9 mouse cellular contexts compared by ENCODE assay signal in the genomic region with DNA sequence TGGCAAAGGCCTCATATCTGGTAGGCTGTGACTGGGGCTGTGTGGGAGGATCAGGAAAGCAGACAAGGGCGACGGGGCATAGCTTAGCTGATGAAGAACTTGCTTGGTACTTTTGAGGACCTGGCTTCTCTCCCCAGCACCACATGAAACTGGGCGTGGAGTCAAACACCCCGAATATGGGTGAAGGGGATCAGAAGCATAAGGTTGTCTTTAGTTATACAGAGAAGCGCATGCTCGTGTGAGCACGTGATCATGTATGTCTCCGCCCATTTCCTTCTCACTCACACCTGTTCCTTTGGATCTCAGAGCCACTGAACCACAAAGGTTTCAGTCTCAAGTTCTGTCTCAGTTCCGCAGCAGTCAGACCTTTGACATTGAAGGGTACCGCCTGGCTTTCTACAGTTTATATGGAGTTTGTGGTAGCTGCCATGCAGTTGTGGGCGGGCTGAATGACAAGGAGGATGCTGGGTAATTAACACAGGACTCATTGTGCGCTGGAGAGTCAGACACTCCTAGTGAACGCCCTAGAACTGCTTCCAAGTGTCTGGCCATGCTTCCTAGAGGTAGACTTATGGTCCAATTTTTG. TPM values are rescaled to one million over a fixed set of nuclear protein-coding genes. Genes with fewer than 3 reads are reported as not detected.
DNase-seq lines count a peak whose midpoint lies in the region; ATAC-seq and TF ChIP-seq lines count a peak whose summit lies in the region.
"Had no signal": no experiment of that assay in that cellular context is flagged by ENCODE, and none has a peak within 500 bp of the region (broad histone marks: within the 10 kb centered on the region; RNA-seq: fewer than 3 reads in every experiment).

No protein-coding gene starts in this region.

- H3K4me1 ChIP-seq in kidney, embryonic 14.5 days (ENCODE audit: control insufficient read depth, insufficient read depth, low read length) = peaks cover 18% of the 10 kb centered on the region; the same call in 1 of the 2 replicates

- H3K27me3 ChIP-seq in kidney, embryonic 14.5 days (ENCODE audit: control insufficient read depth, insufficient read depth, low read length) = no peaks in the 10 kb centered on the region

- peak; percentile 72 for ATAC-seq in kidney, embryonic 14.5 days (ENCODE audit: low FRiP score, low TSS enrichment)
- peak; percentile 79 for ATAC-seq in neutrophil, adult 5-6 weeks (ENCODE audit: extremely low read depth, insufficient number of reproducible peaks, low FRiP score, poor library complexity, severe bottlenecking)

- WGBS in kidney, embryonic 14.5 days = 43% methylated on average over 13 of the region's 13 CpGs

- no peak overlapping the region; the same call in 1 of the 2 replicates for H3K4me2 ChIP-seq in kidney, embryonic 14.5 days (replicated peaks; ENCODE audit: low read depth, low read length)

- intact Hi-C loops in left cerebral cortex, adult 2 months (cut with DNase I) = no loop called here

- H3K9me3 ChIP-seq in kidney, embryonic 14.5 days (ENCODE audit: control insufficient read depth, low read length) = no peaks in the 10 kb centered on the region

- H3K36me3 ChIP-seq in kidney, embryonic 14.5 days (ENCODE audit: control insufficient read depth, insufficient read depth, low read length) = no peaks in the 10 kb centered on the region

- H3K9ac ChIP-seq in kidney, embryonic 14.5 days (ENCODE audit: low read depth, low read length) = no peak overlapping the region

- TF ChIP-seq CTCF in left cerebral cortex, adult 2 months (IDR thresholded peaks at IDR 0.05) = no peak

- peak overlapping the region; percentile 44; the same call in 1 of the 2 replicates for H3K27ac ChIP-seq in kidney, embryonic 14.5 days (ENCODE audit: low read depth, low read length)
- no peak overlapping the region for H3K27ac ChIP-seq in left cerebral cortex, adult 2 months

- peak; percentile 85 to 88 for DNase-seq in B cell, adult 2 months
- DNase-seq in ES-CJ7 (ENCODE audit: low read depth, low spot score) = peak; percentile 54
- no peak for DNase-seq in layer of hippocampus, adult 11-12 months (ENCODE audit: low spot score)
- DNase-seq in layer of hippocampus, postnatal 14 days (ENCODE audit: low spot score in 2 of 2) = no peak
- DNase-seq in urinary bladder, postnatal 10 days (ENCODE audit: low spot score) = no peak
- no peak for DNase-seq in left cerebral cortex, adult 2 months (ENCODE audit: extremely low spot score in 1 of 2, low spot score in 2 of 2)
- DNase-seq: cerebellum, adult 9-10 months had no signal

- no peak overlapping the region; the same call in 1 of the 2 replicates for H3K4me3 ChIP-seq in kidney, embryonic 14.5 days (ENCODE audit: low read length)
- no peak overlapping the region for H3K4me3 ChIP-seq in left cerebral cortex, adult 2 months

RNA-seq across cellular contexts. Expression of gene Traf1, which starts 1.9 kb away (rescaled TPM):
- 15.9 and 18.1 TPM in 2 replicates for polyA plus RNA-seq in kidney, embryonic 14.5 days (2014; fragmentation: Nextera tagmentation; extraction: Ambion mirVana)
- total RNA-seq in neutrophil, adult 5-6 weeks (2017) = 31.1 and 31.3 TPM in 2 replicates
- total RNA-seq in layer of hippocampus, postnatal 14 days (2021) = 1 to 10 TPM; 1.1 to 3.0 TPM
- 1 to 10 TPM; 1.3 to 1.6 TPM for total RNA-seq in left cerebral cortex, adult 2 months (2021)

RNA-seq across cellular contexts. Expression of gene Phf19, which starts 49.6 kb away (rescaled TPM):
- polyA plus RNA-seq in kidney, embryonic 14.5 days (2014; fragmentation: Nextera tagmentation; extraction: Ambion mirVana) = 29.9 and 35.1 TPM in 2 replicates
- total RNA-seq in neutrophil, adult 5-6 weeks (2017) = 3.9 and 5.1 TPM in 2 replicates
- total RNA-seq in layer of hippocampus, postnatal 14 days (2021) = 1 to 10 TPM; 1.0 to 2.2 TPM
- total RNA-seq in left cerebral cortex, adult 2 months (2021) = 1 to 10 TPM in 1 of 2 experiments, under 1 TPM in 1; 0.84 to 1.3 TPM

Comparison
In these comparisons a context has a peak if more than half of its experiments do, and no peak if none do; other contexts are left out.
1. DNase-seq: peak in B cell, adult 2 months (2 of 2) and ES-CJ7 (single experiment); none in layer of hippocampus, adult 11-12 months (single experiment), layer of hippocampus, postnatal 14 days (0 of 2), urinary bladder, postnatal 10 days (single experiment) and left cerebral cortex, adult 2 months (0 of 2).